Mouse (Mus musculus) cerebellum, postnatal 10 days (tissue): Measurements from ENCODE around the gene Phrf1.

ENCODE experiments used
- DNase-seq, 2 experiments: peaks; one replicate each; pipeline ENCODE4 v3.0.0; 2021; ENCODE audit warnings: mixed read lengths in 2 of 2

Gene Phrf1

GRCm38 (mm10) chr7:141261480-141261879 lies 32.9 kb downstream of the Phrf1 start:
- peak; percentile 45 to 50 for DNase-seq

GRCm38 (mm10) chr7:141263640-141264039 lies 35.1 kb downstream of the Phrf1 start:
- DNase-seq, result no peak

GRCm38 (mm10) chr7:141264041-141264700 lies 35.6 kb downstream of the Phrf1 start:
- no peak for DNase-seq

GRCm38 (mm10) chr7:141264761-141265410 lies 36.3 kb downstream of the Phrf1 start:
- DNase-seq, result peak; percentile 48 to 49

GRCm38 (mm10) chr7:141265411-141265738 lies 36.8 kb downstream of the Phrf1 start:
- DNase-seq, result no peak

- DNase-seq, result peak in 1 of 2 experiments; percentile 36
These were observed 37.4 kb downstream of the Phrf1 start, which contains the start of gene Irf7 for GRCm38 (mm10) chr7:141265739-141266561. Irf7 (minus strand) TSS chr7:141266481.

- no peak for DNase-seq
These were observed 40.1 kb downstream of the Phrf1 start for GRCm38 (mm10) chr7:141268466-141269272.

- DNase-seq, result no peak
These were observed 40.6 kb downstream of the Phrf1 start for GRCm38 (mm10) chr7:141269273-141269545.

GRCm38 (mm10) chr7:141270631-141271030 lies 42.0 kb downstream of the Phrf1 start:
- DNase-seq, result no peak

- DNase-seq, result no peak
These were observed 46.8 kb downstream of the Phrf1 start for GRCm38 (mm10) chr7:141275356-141275755.

- peak; percentile 56 to 59 for DNase-seq
These were observed 48.0 kb downstream of the Phrf1 start, which contains the start of gene Cdhr5 for GRCm38 (mm10) chr7:141276546-141276945. Cdhr5 (minus strand) TSS chr7:141276786.

- DNase-seq, result no peak
These were observed 49.4 kb downstream of the Phrf1 start for GRCm38 (mm10) chr7:141277701-141278678.

- peak; percentile 75 to 80 for DNase-seq
These were observed 50.4 kb downstream of the Phrf1 start, which contains the start of gene Sct for GRCm38 (mm10) chr7:141278766-141279590. Sct (minus strand) TSS chr7:141279133.

- DNase-seq, result no peak
These were observed 52.9 kb downstream of the Phrf1 start for GRCm38 (mm10) chr7:141281442-141281841.

- DNase-seq, result peak; percentile 47 to 65
These were observed 54.2 kb downstream of the Phrf1 start for GRCm38 (mm10) chr7:141282756-141283155.

GRCm38 (mm10) chr7:141288042-141288441 lies 59.5 kb downstream of the Phrf1 start:
- no peak for DNase-seq

- peak; percentile 47 to 50 for DNase-seq
These were observed 63.5 kb downstream of the Phrf1 start, which contains the start of gene Drd4 for GRCm38 (mm10) chr7:141291921-141292582. Drd4 (plus strand) TSS chr7:141292006.

- DNase-seq, result peak in 1 of 2 experiments; percentile 29
These were observed 64.2 kb downstream of the Phrf1 start for GRCm38 (mm10) chr7:141292583-141293388.
